Mouse (Mus musculus) MEL (cell line): ENCODE data around the gene Tnfsf10. TPM values are rescaled to one million over a fixed set of nuclear protein-coding genes. Genes with fewer than 3 reads are reported as not detected.

Experiments used
- DNase-seq: peaks from one replicate; pipeline ENCODE4 v3.0.0; 2011; ENCODE audit warnings: low read depth, low spot score
- H3K27ac ChIP-seq: 2 replicates; pipeline ENCODE4 v1.5.1; 2012; ENCODE audit warnings: low read depth, mild to moderate bottlenecking, control low read depth, low read length, moderate library complexity; ENCODE audit not compliant: control insufficient read depth
- H3K27me3 ChIP-seq, 2 experiments: fragments of 150-350 bp in 1 of 2; sonication (generic) in 1 of 2; 2 replicates each; pipeline ENCODE4 v1.6.1; 2012; ENCODE audit warnings: low read length in 2 of 2, mild to moderate bottlenecking in 2 of 2, improper control_type of control experiment in 1 of 2, moderate library complexity in 1 of 2; ENCODE audit not compliant: insufficient read depth in 2 of 2, control insufficient read depth in 1 of 2
- H3K36me3 ChIP-seq, 2 experiments: 2 replicates each; pipeline ENCODE4 v1.6.1; 2012 to 2014; ENCODE audit warnings: low read length in 2 of 2, improper control_type of control experiment in 1 of 2, inconsistent platforms in 1 of 2, mild to moderate bottlenecking in 1 of 2; ENCODE audit not compliant: insufficient read depth in 2 of 2, control insufficient read depth in 1 of 2
- H3K4me1 ChIP-seq, 2 experiments: fragments of 150-350 bp in 1 of 2; sonication (generic) in 1 of 2; 2 replicates each; pipeline ENCODE4 v1.6.1; 2012; ENCODE audit warnings: low read length in 2 of 2, improper control_type of control experiment in 1 of 2, mild to moderate bottlenecking in 1 of 2; ENCODE audit not compliant: insufficient read depth in 2 of 2, control insufficient read depth in 1 of 2
- H3K4me3 ChIP-seq, 2 experiments: fragments of 150-350 bp in 1 of 2; sonication (generic) in 1 of 2; 2 replicates each; pipeline ENCODE4 v1.5.1; 2012; ENCODE audit warnings: low read depth in 2 of 2, low read length in 2 of 2, mild to moderate bottlenecking in 2 of 2, moderate library complexity in 2 of 2, control low read depth in 1 of 2, improper control_type of control experiment in 1 of 2; ENCODE audit not compliant: control insufficient read depth in 1 of 2, insufficient read depth in 1 of 2
- H3K79me2 ChIP-seq: 2 replicates; pipeline ENCODE4 v1.6.1; 2012; ENCODE audit warnings: mild to moderate bottlenecking, low read length, moderate library complexity; ENCODE audit not compliant: control insufficient read depth, poor library complexity, insufficient read depth
- H3K9ac ChIP-seq: 2 replicates; pipeline ENCODE4 v1.6.1; 2012; ENCODE audit warnings: low read depth, mild to moderate bottlenecking, control low read depth, low read length, moderate library complexity; ENCODE audit not compliant: control insufficient read depth, poor library complexity, severe bottlenecking
- H3K9me3 ChIP-seq: fragments of 150-350 bp; sonication (generic); replicated peaks from 2 replicates; pipeline ENCODE4 v1.6.1; 2012; ENCODE audit warnings: mild to moderate bottlenecking, low read length, improper control_type of control experiment, moderate library complexity; ENCODE audit not compliant: insufficient read depth
- BHLHE40 ChIP-seq: IDR thresholded peaks from 2 replicates; pipeline ENCODE4 v1.6.1; 2012; ENCODE audit warnings: low read depth, mild to moderate bottlenecking, inconsistent platforms, low read length, improper control_type of control experiment, borderline replicate concordance
- CHD1 ChIP-seq: IDR thresholded peaks from 2 replicates; pipeline ENCODE4 v1.6.1; 2012; ENCODE audit warnings: low read depth, mild to moderate bottlenecking, inconsistent platforms, low read length, improper control_type of control experiment
- CHD2 ChIP-seq: IDR thresholded peaks from 2 replicates; pipeline ENCODE4 v1.6.1; 2011; ENCODE audit warnings: low read length, improper control_type of control experiment
- JUND ChIP-seq: IDR thresholded peaks from 2 replicates; pipeline ENCODE4 v1.6.1; 2011; ENCODE audit warnings: low read depth, mild to moderate bottlenecking, improper control_type of control experiment, low read length
- KAT2A ChIP-seq: conservative IDR thresholded peaks from 2 replicates; pipeline ENCODE4 v1.6.1; 2012; ENCODE audit warnings: low read depth, low read length, improper control_type of control experiment, inconsistent platforms
- MAZ ChIP-seq: IDR thresholded peaks from 2 replicates; pipeline ENCODE4 v1.6.1; 2012; ENCODE audit warnings: low read depth, mild to moderate bottlenecking, inconsistent platforms, low read length, improper control_type of control experiment
- MEF2A ChIP-seq: IDR thresholded peaks from 2 replicates; pipeline ENCODE4 v1.6.1; 2014; ENCODE audit warnings: low read depth, mild to moderate bottlenecking, inconsistent platforms, low read length, improper control_type of control experiment; ENCODE audit not compliant: poor library complexity, insufficient replicate concordance, severe bottlenecking; ENCODE audit errors: extremely low read depth
- MXI1 ChIP-seq: IDR thresholded peaks from 2 replicates; pipeline ENCODE4 v1.6.1; 2011; ENCODE audit warnings: mild to moderate bottlenecking, low read depth, low read length, improper control_type of control experiment
- MYB ChIP-seq: IDR thresholded peaks from 2 replicates; pipeline ENCODE4 v1.6.1; 2011; ENCODE audit warnings: mild to moderate bottlenecking, low read depth, low read length, improper control_type of control experiment
- NELFE ChIP-seq: IDR thresholded peaks from 2 replicates; pipeline ENCODE4 v1.6.1; 2011; ENCODE audit warnings: low read depth, low read length, improper control_type of control experiment
- NRF1 ChIP-seq: IDR thresholded peaks from 2 replicates; pipeline ENCODE4 v1.6.1; 2014; ENCODE audit warnings: low read depth, mild to moderate bottlenecking, inconsistent platforms, low read length, improper control_type of control experiment, moderate library complexity; ENCODE audit not compliant: poor library complexity, insufficient read depth, severe bottlenecking
- POLR2A ChIP-seq, 2 experiments: IDR thresholded peaks; 2 replicates each; pipeline ENCODE4 v1.6.1; 2011 to 2012; ENCODE audit warnings: low read length in 2 of 2, mild to moderate bottlenecking in 2 of 2, control low read depth in 1 of 2, improper control_type of control experiment in 1 of 2, low read depth in 1 of 2, moderate library complexity in 1 of 2; ENCODE audit not compliant: control insufficient read depth in 1 of 2, insufficient read depth in 1 of 2, poor library complexity in 1 of 2
- POLR2AphosphoS2 ChIP-seq: IDR thresholded peaks from 2 replicates; pipeline ENCODE4 v1.6.1; 2011; ENCODE audit warnings: low read length, improper control_type of control experiment
- TAL1 ChIP-seq: IDR thresholded peaks from 2 replicates; pipeline ENCODE4 v1.6.1; 2012; ENCODE audit warnings: mild to moderate bottlenecking, inconsistent platforms, low read length, moderate library complexity, mixed read lengths
- TCF12 ChIP-seq: IDR thresholded peaks from 2 replicates; pipeline ENCODE4 v1.6.1; 2014; ENCODE audit warnings: low read depth, mild to moderate bottlenecking, inconsistent platforms, low read length, improper control_type of control experiment, moderate library complexity
- UBTF ChIP-seq: IDR thresholded peaks from 2 replicates; pipeline ENCODE4 v1.6.1; 2012; ENCODE audit warnings: low read depth, mild to moderate bottlenecking, inconsistent platforms, low read length, improper control_type of control experiment, moderate library complexity, borderline replicate concordance; ENCODE audit not compliant: insufficient read depth
- USF1 ChIP-seq: IDR thresholded peaks from 2 replicates; pipeline ENCODE4 v1.6.1; 2014; ENCODE audit warnings: low read depth, mild to moderate bottlenecking, inconsistent platforms, low read length, improper control_type of control experiment, moderate library complexity
- ZKSCAN1 ChIP-seq: IDR thresholded peaks from 2 replicates; pipeline ENCODE4 v1.6.1; 2012; ENCODE audit warnings: low read depth, mild to moderate bottlenecking, inconsistent platforms, low read length, improper control_type of control experiment, moderate library complexity
- ZNF384 ChIP-seq: IDR thresholded peaks from 2 replicates; pipeline ENCODE4 v1.6.1; 2012; ENCODE audit warnings: low read depth, mild to moderate bottlenecking, inconsistent platforms, low read length, improper control_type of control experiment
- polyA plus RNA-seq, 2 experiments: library from polyadenylated mRNA; stranded (reverse) in 1 of 2; unstranded in 1 of 2; fragments of >175 nt in 1 of 2; fragments of >200 nt in 1 of 2; gene quantifications; 2 replicates each; pipeline versions ENCODE4 v1.2.1 to v1.2.4; 2012; ENCODE audit warnings: low replicate concordance in 2 of 2, low read depth in 1 of 2; ENCODE audit not compliant: insufficient read length in 2 of 2, insufficient read depth in 1 of 2, missing spikeins in 1 of 2
- total RNA-seq: library from RNA; depleted of rRNA; stranded (reverse); fragments of 300-350 nt; gene quantifications from 2 replicates; pipeline ENCODE4 v1.2.3, GENCODE M21; 2012

The Tnfsf10 gene
- total and polyA plus RNA-seq, 3 experiments, result 0.04 to 0.06 TPM; not detected in 1

GRCm38 (mm10) chr3:27351105-27351504 lies 34.3 kb downstream of the Tnfsf10 start:
- Histone ChIP-seq H3K27me3 (no peaks in the 10 kb centered on the region), H3K9me3 (no peaks in the 10 kb centered on the region), H3K27ac (no peak overlapping the region), H3K9ac (no peak overlapping the region), H3K79me2 (no peaks in the 10 kb centered on the region), H3K4me1 (no peaks in the 10 kb centered on the region), H3K36me3 (no peaks in the 10 kb centered on the region), H3K4me3 (no peak overlapping the region)
- TF ChIP-seq MXI1 (no peak), TAL1 (no peak), UBTF (no peak), CHD2 (no peak), NELFE (no peak), CHD1 (no peak)
- no peak for DNase-seq

GRCm38 (mm10) chr3:27359100-27359720 lies 42.4 kb downstream of the Tnfsf10 start:
- Histone ChIP-seq H3K4me3 (no peak overlapping the region), H3K4me1 (no peaks in the 10 kb centered on the region), H3K9ac (no peak overlapping the region), H3K79me2 (no peaks in the 10 kb centered on the region), H3K27me3 (no peaks in the 10 kb centered on the region), H3K9me3 (no peaks in the 10 kb centered on the region), H3K36me3 (no peaks in the 10 kb centered on the region), H3K27ac (no peak overlapping the region)
- no peak for DNase-seq
- TF ChIP-seq MXI1, result no peak
- TF ChIP-seq JUND, result no peak
- TF ChIP-seq POLR2A (IDR thresholded peaks at IDR 0.05; ENCODE audit: control insufficient read depth in 1 of 2, insufficient read depth in 1 of 2, low read depth in 1 of 2, low read length in 2 of 2, poor library complexity in 1 of 2), result no peak
- no peak for TF ChIP-seq MEF2A
- TF ChIP-seq TCF12, result no peak
- TF ChIP-seq MAZ, result no peak
- TF ChIP-seq MYB, result no peak
- no peak for TF ChIP-seq USF1
- no peak for TF ChIP-seq BHLHE40
- no peak for TF ChIP-seq ZNF384
- no peak for TF ChIP-seq POLR2AphosphoS2
- TF ChIP-seq CHD2, result no peak
- no peak for TF ChIP-seq NRF1
- TF ChIP-seq ZKSCAN1, result no peak
- TF ChIP-seq KAT2A, result no peak
- TF ChIP-seq, all 39 proteins: peak for 0
